Mouse (Mus musculus): ENCODE data around the gene Lrsam1. TPM values are rescaled to one million over a fixed set of nuclear protein-coding genes. Genes with fewer than 3 reads are reported as not detected.
"Not testable (repeated sequence)": the region's sequence is repeated elsewhere in the genome, so short reads cannot be mapped to it uniquely, and the experiment has no call there.

Gene Lrsam1
- polyA plus RNA-seq (2014; fragmentation: Nextera tagmentation; extraction: Ambion mirVana) = 6.3 and 7.4 TPM in 2 replicates

DNA sequence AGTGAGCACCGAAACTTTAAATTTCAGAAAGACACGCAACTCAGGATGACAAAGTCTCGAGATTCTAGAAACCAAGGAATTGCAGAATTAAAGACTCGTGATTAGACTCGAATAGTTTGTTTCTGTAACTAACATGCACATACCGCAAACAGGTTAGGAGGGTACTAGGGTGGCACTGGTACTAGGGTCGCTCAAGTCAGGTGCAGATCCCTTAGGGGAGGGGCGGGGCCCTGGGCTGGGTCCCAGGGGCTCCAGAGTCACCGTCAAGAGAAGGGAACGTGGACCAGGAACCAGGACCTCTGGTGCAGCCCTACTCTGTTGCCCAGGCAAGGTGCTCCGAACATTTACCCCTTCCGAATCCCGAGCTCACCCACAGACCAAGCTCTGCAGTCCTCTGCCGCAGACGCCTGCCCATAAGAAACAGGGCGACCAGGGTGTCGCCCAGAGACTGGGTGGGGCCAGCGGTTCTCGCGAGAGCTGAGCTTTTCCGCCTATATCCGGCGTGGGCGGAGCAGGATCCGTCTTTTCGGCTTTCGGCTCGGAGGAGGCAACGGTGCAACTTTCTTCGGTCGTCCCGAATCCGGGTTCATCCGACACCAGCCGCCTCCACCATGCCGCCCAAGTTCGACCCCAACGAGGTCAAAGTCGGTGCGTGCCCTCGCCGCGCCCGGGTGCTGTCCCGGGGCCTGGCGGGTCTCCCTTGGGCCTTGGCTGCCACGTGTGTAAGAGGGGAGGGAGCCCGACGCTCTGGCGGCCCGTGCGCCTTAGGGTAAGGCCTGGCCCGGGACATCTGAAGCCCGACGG is at the start of gene Lrsam1, which contains the start of gene Rpl12:
TSS of gene Lrsam1 (minus strand) at position 423 of the 804 bp plus-strand sequence.
TSS of gene Rpl12 (plus strand) at position 368 of the 804 bp plus-strand sequence.
- Histone ChIP-seq H3K27me3 (ENCODE audit: control insufficient read depth, insufficient read depth, low read length) (no peaks in the 10 kb centered on the region), H3K27ac (replicated peaks in 1 of 2; ENCODE audit: control insufficient read depth in 1 of 2, insufficient read depth in 1 of 2, low read depth in 2 of 2, low read length in 2 of 2) (peak within 1 kb of the TSS; percentile 45 to 77), H3K4me1 (ENCODE audit: control insufficient read depth in 2 of 2, insufficient read depth in 2 of 2, low read length in 2 of 2) (peaks cover 11 to 22% of the 10 kb centered on the region in 2 experiments), H3K4me3 (ENCODE audit: control insufficient read depth in 1 of 2, insufficient read depth in 1 of 2, low read depth in 1 of 2, low read length in 2 of 2) (peak within 1 kb of the TSS; percentile 54 to 72), H3K4me2 (ENCODE audit: low read length) (peak within 1 kb of the TSS; percentile 61), H3K9me3 (ENCODE audit: control insufficient read depth, low read length) (no peaks in the 10 kb centered on the region), H3K9ac (ENCODE audit: low read length) (peak within 1 kb of the TSS; percentile 72), H3K36me3 (ENCODE audit: control insufficient read depth, insufficient read depth, low read length) (peaks cover 50% of the 10 kb centered on the region)
- peak; percentile 85 for ATAC-seq (ENCODE audit: insufficient number of reproducible peaks, insufficient read depth, low FRiP score, low read depth)
- 5% methylated on average over 55 of the region's 55 CpGs for WGBS

DNA sequence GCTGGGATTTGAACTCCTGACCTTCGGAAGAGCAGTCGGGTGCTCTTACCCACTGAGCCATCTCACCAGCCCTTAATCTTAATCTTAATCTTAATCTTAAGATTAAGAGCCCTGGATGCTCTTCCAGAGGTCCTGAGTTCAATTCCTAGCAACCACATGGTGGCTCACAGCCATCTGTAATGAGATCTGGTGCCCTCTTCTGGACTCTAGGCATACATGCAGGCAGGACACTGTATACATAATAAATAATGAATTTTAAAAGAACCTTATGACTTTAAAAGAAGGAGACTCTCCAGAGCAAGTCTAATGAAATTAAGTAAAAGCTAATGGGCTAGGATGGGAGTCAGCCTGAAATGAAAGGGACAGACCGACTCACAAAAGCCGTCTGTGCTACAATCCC is 47.6 kb upstream of the Lrsam1 start:
- H3K4me2 ChIP-seq (ENCODE audit: low read length); H3K27me3 ChIP-seq (ENCODE audit: control insufficient read depth, insufficient read depth, low read length); H3K4me1 ChIP-seq (ENCODE audit: control insufficient read depth in 2 of 2, insufficient read depth in 2 of 2, low read length in 2 of 2); H3K9me3 ChIP-seq (ENCODE audit: control insufficient read depth, low read length); H3K36me3 ChIP-seq (ENCODE audit: control insufficient read depth, insufficient read depth, low read length); H3K4me3 ChIP-seq (ENCODE audit: control insufficient read depth in 1 of 2, insufficient read depth in 1 of 2, low read depth in 1 of 2, low read length in 2 of 2); H3K27ac ChIP-seq (replicated peaks in 1 of 2; ENCODE audit: control insufficient read depth in 1 of 2, insufficient read depth in 1 of 2, low read depth in 2 of 2, low read length in 2 of 2); ATAC-seq (ENCODE audit: insufficient number of reproducible peaks, insufficient read depth, low FRiP score, low read depth); H3K9ac ChIP-seq (ENCODE audit: low read length): not testable (repeated sequence)
- WGBS = 86% methylated on average over 4 of the region's 4 CpGs

DNA sequence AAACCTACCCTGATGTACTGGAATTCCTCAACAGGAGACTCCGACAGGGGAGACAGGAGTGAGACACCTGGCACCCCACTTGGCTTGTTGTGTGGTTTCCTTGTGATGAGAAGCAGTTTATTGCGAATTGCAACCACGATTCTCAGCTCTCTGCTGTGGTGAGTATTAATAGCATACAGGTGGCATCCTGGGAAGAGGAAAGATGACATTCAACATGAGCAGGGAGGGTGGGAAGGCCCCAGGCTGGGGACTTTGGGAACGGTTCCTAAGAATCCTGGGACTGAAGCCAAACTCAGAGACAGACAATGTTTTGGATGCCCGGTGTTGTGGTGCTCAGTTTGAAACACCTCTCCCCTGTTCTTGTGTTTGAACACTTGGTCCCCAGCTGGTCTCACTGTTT is 43.6 kb upstream of the Lrsam1 start:
- no peak for ATAC-seq (ENCODE audit: insufficient number of reproducible peaks, insufficient read depth, low FRiP score, low read depth)
- Histone ChIP-seq H3K27ac (replicated peaks in 1 of 2; ENCODE audit: control insufficient read depth in 1 of 2, insufficient read depth in 1 of 2, low read depth in 2 of 2, low read length in 2 of 2) (no peak overlapping the region), H3K9me3 (ENCODE audit: control insufficient read depth, low read length) (no peaks in the 10 kb centered on the region), H3K4me2 (ENCODE audit: low read length) (no peak overlapping the region), H3K4me3 (ENCODE audit: control insufficient read depth in 1 of 2, insufficient read depth in 1 of 2, low read depth in 1 of 2, low read length in 2 of 2) (no peak overlapping the region), H3K9ac (ENCODE audit: low read length) (no peak overlapping the region), H3K36me3 (ENCODE audit: control insufficient read depth, insufficient read depth, low read length) (0 out of 2 replicates have a peak, but pooled peaks cover 12% of the 10 kb centered on the region), H3K27me3 (ENCODE audit: control insufficient read depth, insufficient read depth, low read length) (no peaks in the 10 kb centered on the region), H3K4me1 (ENCODE audit: control insufficient read depth in 2 of 2, insufficient read depth in 2 of 2, low read length in 2 of 2) (peaks cover 0 to 4% of the 10 kb centered on the region in 2 experiments; a peak in 1 of 4 replicates)
- 48% methylated on average over 5 of the region's 5 CpGs for WGBS

DNA sequence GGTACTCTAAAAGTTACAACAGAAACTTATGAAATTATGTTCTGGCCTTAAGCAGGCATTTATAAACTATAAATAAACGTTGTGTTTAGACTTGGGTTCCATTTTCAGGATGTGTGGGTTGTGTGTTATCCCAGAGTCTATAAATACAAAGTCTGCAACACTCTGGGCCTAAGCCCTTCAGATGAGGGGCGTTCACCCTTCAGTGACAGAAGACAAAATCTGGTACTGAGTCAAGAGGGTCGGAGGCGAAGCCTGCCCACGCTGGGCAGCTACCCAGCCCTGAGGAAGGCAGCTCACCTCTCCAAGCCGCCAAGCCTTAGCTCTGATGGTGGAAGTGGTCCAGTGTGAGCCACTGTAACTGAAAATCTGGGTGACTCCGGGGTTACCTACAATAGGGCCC is 40.7 kb upstream of the Lrsam1 start:
- Histone ChIP-seq H3K4me2 (ENCODE audit: low read length) (no peak overlapping the region), H3K4me3 (ENCODE audit: control insufficient read depth in 1 of 2, insufficient read depth in 1 of 2, low read depth in 1 of 2, low read length in 2 of 2) (no peak overlapping the region), H3K36me3 (ENCODE audit: control insufficient read depth, insufficient read depth, low read length) (0 out of 2 replicates have a peak, but pooled peaks cover 12% of the 10 kb centered on the region), H3K9ac (ENCODE audit: low read length) (no peak overlapping the region), H3K9me3 (ENCODE audit: control insufficient read depth, low read length) (no peaks in the 10 kb centered on the region), H3K27ac (replicated peaks in 1 of 2; ENCODE audit: control insufficient read depth in 1 of 2, insufficient read depth in 1 of 2, low read depth in 2 of 2, low read length in 2 of 2) (no peak overlapping the region), H3K27me3 (ENCODE audit: control insufficient read depth, insufficient read depth, low read length) (no peaks in the 10 kb centered on the region), H3K4me1 (ENCODE audit: control insufficient read depth in 2 of 2, insufficient read depth in 2 of 2, low read length in 2 of 2) (peaks cover 0 to 4% of the 10 kb centered on the region in 2 experiments; a peak in 1 of 4 replicates)
- WGBS = 75% methylated on average over 7 of the region's 7 CpGs
- no peak for ATAC-seq (ENCODE audit: insufficient number of reproducible peaks, insufficient read depth, low FRiP score, low read depth)

DNA sequence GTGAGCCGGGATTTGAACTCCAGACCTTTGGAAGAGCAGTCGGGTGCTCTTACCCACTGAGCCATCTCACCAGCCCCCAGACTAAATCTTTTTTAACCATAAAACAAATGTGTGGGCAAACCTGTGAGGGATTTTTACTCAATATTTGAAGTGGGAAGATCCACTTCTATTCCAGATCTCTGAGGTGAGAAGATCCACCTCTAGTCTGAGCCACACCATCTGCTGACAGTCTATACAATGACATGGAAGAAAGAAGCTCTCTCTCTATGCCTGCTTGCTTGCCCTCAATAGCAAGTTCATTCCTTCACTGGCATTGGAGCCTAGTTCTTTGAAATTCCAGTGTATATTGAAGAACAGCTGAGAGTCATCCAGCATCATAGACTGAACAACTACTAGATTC is 38.3 kb upstream of the Lrsam1 start:
- H3K9me3 ChIP-seq (ENCODE audit: control insufficient read depth, low read length) = no peaks in the 10 kb centered on the region
- no peaks in the 10 kb centered on the region for H3K4me1 ChIP-seq (ENCODE audit: control insufficient read depth in 2 of 2, insufficient read depth in 2 of 2, low read length in 2 of 2)
- H3K4me2 ChIP-seq (ENCODE audit: low read length) = no peak overlapping the region
- H3K9ac ChIP-seq (ENCODE audit: low read length) = no peak overlapping the region
- H3K36me3 ChIP-seq (ENCODE audit: control insufficient read depth, insufficient read depth, low read length) = 0 out of 2 replicates have a peak, but pooled peaks cover 7% of the 10 kb centered on the region
- no peak overlapping the region for H3K4me3 ChIP-seq (ENCODE audit: control insufficient read depth in 1 of 2, insufficient read depth in 1 of 2, low read depth in 1 of 2, low read length in 2 of 2)
- H3K27me3 ChIP-seq (ENCODE audit: control insufficient read depth, insufficient read depth, low read length) = no peaks in the 10 kb centered on the region
- H3K27ac ChIP-seq (replicated peaks in 1 of 2; ENCODE audit: control insufficient read depth in 1 of 2, insufficient read depth in 1 of 2, low read depth in 2 of 2, low read length in 2 of 2) = no peak overlapping the region
- ATAC-seq (ENCODE audit: insufficient number of reproducible peaks, insufficient read depth, low FRiP score, low read depth) = no peak
- 85% methylated on average over 2 of the region's 2 CpGs for WGBS

DNA sequence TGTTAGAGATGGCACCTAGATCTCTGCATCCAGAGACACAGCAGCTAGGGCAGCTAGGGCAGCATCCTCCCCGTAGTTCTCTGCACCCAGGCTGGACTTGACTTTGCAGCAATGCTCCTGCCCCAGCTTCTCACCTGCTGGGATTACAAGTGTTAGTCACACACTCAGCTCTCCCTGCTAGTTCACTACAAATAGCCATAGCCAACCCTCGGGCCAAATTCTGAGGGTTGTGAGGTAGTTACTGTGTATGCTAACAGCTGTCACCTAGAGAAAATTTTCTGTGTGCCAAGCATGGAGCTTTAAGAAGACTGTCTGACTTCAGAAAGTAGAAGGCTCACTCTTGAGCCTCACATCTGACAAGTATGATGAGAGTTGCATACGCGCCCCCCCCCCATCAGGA is 36.4 kb upstream of the Lrsam1 start:
- Histone ChIP-seq H3K9me3 (ENCODE audit: control insufficient read depth, low read length) (no peaks in the 10 kb centered on the region), H3K4me2 (ENCODE audit: low read length) (no peak overlapping the region), H3K9ac (ENCODE audit: low read length) (no peak overlapping the region), H3K4me3 (ENCODE audit: control insufficient read depth in 1 of 2, insufficient read depth in 1 of 2, low read depth in 1 of 2, low read length in 2 of 2) (no peak overlapping the region), H3K27me3 (ENCODE audit: control insufficient read depth, insufficient read depth, low read length) (no peaks in the 10 kb centered on the region), H3K27ac (replicated peaks in 1 of 2; ENCODE audit: control insufficient read depth in 1 of 2, insufficient read depth in 1 of 2, low read depth in 2 of 2, low read length in 2 of 2) (no peak overlapping the region), H3K36me3 (ENCODE audit: control insufficient read depth, insufficient read depth, low read length) (0 out of 2 replicates have a peak, but pooled peaks cover under 1% of the 10 kb centered on the region), H3K4me1 (ENCODE audit: control insufficient read depth in 2 of 2, insufficient read depth in 2 of 2, low read length in 2 of 2) (no peaks in the 10 kb centered on the region)
- ATAC-seq (ENCODE audit: insufficient number of reproducible peaks, insufficient read depth, low FRiP score, low read depth) = no peak
- WGBS = 80% methylated on average over 4 of the region's 4 CpGs

DNA sequence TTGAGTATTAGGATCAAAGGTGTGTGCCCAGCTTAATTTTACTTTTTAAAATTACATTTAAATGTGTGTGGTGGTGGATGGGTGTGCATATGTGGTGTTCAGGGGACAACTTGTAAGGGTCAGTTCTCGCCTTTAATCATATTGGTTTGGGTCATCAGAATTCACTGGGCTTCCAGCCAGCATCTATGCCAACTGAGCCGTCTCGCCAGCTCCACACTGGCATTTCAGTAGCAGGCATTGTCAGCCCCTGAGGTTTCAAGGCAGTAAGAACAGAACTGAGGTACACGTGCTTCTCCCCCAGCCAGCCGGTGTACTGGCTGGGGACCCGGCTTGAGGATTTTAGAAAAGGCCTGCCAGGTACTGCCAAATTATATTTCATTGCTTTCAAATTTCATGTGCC is 35.7 kb upstream of the Lrsam1 start:
- 70% methylated on average over 6 of the region's 6 CpGs for whole genome bisulfite sequencing
- no peak overlapping the region for H3K4me3 ChIP-seq (ENCODE audit: control insufficient read depth in 1 of 2, insufficient read depth in 1 of 2, low read depth in 1 of 2, low read length in 2 of 2)

More for the DNA sequence above, 35.7 kb upstream of the Lrsam1 start:
- ATAC-seq (ENCODE audit: insufficient number of reproducible peaks, insufficient read depth, low FRiP score, low read depth) = no peak
- no peaks in the 10 kb centered on the region for H3K36me3 ChIP-seq (ENCODE audit: control insufficient read depth, insufficient read depth, low read length)
- H3K9me3 ChIP-seq (ENCODE audit: control insufficient read depth, low read length) = no peaks in the 10 kb centered on the region
- H3K27ac ChIP-seq (replicated peaks in 1 of 2; ENCODE audit: control insufficient read depth in 1 of 2, insufficient read depth in 1 of 2, low read depth in 2 of 2, low read length in 2 of 2) = no peak overlapping the region
- no peak overlapping the region for H3K4me2 ChIP-seq (ENCODE audit: low read length)
- no peak overlapping the region for H3K9ac ChIP-seq (ENCODE audit: low read length)
- no peaks in the 10 kb centered on the region for H3K4me1 ChIP-seq (ENCODE audit: control insufficient read depth in 2 of 2, insufficient read depth in 2 of 2, low read length in 2 of 2)
- no peaks in the 10 kb centered on the region for H3K27me3 ChIP-seq (ENCODE audit: control insufficient read depth, insufficient read depth, low read length)
